Mouse (Mus musculus) spleen, postnatal 36 days (tissue): ENCODE measurements around the gene Phactr4.

Experiments
- DNase-seq, 2 experiments: peaks; one replicate each; pipeline ENCODE4 v3.0.0; 2022; ENCODE audit warnings: low spot score in 2 of 2, mixed read lengths in 1 of 2

Gene Phactr4

GRCm38 (mm10) chr4:132369953-132370750, 52.1 kb downstream of the Phactr4 start:
- DNase-seq = no peak

GRCm38 (mm10) chr4:132367480-132368201, 54.6 kb downstream of the Phactr4 start:
- no peak for DNase-seq

DNA sequence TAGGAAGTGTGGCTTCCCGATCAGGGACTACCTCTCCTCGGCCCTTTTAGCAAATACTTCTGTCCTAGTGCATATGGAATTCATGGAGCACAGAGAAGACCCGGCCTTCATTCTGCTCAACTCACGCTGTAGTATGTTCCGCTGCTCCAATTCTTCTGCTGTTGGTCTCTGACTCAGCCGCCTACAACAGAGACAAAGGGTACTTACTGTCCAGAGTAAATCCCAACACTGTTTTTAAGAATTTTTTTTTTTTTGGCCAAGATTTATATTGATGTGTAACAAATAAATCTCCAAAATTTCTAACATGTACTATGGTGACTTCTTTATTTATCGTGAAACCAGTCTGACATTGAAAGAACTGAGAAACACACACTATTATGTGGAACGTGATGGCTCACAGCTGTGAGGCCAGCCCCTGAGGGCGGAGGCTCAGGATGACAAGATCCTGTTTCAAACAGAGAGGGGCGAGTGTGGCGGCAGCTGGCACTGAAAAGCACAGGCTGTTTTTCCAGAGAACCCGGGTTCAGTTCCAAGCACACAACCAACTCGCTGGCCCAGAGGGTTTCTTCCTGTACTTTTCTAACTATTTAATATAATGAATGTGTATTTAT, 56.7 kb downstream of the Phactr4 start:
- no peak for DNase-seq

GRCm38 (mm10) chr4:132363487-132363886, 58.8 kb downstream of the Phactr4 start:
- no peak for DNase-seq

DNA sequence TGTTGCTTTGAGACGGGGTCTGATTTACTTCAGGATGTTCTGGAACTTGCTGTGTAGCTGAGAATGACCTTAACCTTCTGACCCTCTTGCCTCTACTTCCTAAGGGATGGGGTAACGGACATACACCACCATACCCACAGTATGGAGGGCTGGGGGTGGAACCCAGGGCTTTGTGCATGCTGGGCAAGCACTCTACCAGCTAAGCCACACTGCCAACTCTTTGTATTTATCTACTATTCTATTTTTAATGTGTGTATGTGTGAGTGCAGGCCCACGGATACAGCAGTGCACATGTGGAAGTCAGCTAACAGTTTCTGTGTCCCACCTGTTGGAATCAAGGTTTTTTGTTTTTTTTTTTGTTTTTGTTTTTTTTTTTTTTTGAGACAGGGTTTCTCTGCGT, 62.8 kb downstream of the Phactr4 start:
- DNase-seq = no peak

DNA sequence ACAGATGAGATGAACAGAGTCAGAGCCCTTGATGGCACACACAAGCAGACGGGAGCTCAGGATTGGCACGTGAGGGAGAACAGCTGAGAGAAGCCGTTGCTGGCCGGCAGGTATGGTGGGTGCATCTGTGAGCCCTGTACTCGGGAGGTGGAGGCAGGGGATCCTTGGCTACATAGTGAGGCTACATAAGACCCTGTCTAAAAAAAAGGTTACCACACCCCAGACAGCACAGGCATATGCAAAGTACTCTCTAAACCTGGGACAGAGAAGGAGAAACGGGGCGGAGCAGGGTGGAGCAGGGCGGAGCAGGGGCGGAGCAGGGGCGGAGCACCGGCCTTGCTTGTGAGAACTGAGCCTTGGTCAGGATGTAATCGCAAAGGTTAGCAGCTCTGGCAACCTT, 66.1 kb downstream of the Phactr4 start:
- DNase-seq = peak; percentile 62 to 70

GRCm38 (mm10) chr4:132355403-132355802, 66.9 kb downstream of the Phactr4 start:
- DNase-seq = no peak

- no peak for DNase-seq
These were observed 67.7 kb downstream of the Phactr4 start for GRCm38 (mm10) chr4:132354571-132354970.

DNA sequence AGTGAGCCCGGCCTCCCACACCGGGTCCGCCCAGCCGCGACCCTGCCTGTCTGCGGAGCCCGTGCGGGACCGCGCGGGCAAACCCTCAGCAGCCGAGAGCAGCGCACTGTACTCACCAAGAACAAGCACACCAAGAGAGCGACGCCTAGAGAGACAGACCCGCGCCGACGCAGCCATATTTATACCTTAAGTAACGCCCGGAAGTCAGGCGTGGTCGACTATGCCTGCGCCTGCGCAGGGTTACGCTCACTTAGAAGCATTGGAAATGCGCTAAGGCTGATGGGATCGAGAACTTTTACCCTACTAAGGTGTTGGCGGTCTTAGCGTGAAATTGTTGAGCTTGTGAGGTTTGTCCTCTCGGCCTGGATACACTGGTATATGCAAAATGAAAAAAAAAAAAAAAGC, 68.8 kb downstream of the Phactr4 start, which contains the start of gene Rcc1:
Rcc1 (minus strand) TSS at position 125 of the 405 bp plus-strand sequence.
- peak; percentile 93 to 95 for DNase-seq

- no peak for DNase-seq
These were observed 69.5 kb downstream of the Phactr4 start for GRCm38 (mm10) chr4:132352739-132353138.

DNA sequence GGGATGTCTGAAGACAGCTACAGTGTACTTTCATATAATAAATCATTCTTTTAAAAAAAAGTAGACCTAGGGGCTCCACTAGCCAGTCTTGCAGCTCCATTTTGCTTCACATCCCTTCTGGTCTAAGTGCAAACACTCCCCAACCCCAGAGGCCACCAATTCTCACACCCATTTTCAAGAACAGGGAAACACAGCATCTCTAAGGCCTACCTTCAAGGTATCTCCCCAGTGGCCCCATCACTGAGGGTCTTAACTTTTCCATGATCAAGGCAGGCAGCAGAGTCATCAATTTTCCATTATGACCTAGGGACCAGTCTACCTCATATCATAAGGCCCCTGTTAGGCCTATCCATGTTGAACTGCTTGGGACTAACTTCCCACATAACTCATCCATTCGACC, 70.9 kb downstream of the Phactr4 start:
- no peak for DNase-seq

- no peak for DNase-seq
These were observed 71.4 kb downstream of the Phactr4 start for GRCm38 (mm10) chr4:132350854-132351253.

DNA sequence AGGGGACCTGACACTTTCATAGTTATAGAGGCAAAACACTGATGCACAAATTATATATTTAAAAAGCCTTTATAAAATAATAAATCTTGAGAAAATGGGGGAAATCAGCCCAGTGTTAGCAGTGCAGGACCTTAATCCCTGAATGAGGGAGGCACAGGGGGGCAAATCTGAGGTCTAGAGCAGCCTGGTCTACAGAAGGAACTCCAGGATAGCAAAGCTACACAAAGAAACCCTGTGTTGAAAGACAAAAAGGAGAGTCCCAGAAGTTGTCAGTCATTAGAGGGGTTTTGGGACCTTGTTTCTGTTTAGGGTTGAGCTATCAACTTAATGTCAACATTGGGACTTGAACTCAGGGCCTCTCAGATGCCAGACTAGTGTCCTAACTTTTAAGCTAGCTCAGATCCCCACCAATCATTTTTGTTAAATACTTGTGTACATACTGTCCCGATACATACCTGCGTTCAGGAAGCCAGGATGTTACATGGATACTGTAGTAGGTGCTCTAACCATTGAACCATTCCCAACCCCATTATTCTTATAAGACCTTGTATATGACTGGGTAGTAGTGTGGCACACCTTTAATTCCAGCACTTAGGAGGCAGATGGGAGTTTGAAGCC, 72.1 kb downstream of the Phactr4 start:
- no peak for DNase-seq

DNA sequence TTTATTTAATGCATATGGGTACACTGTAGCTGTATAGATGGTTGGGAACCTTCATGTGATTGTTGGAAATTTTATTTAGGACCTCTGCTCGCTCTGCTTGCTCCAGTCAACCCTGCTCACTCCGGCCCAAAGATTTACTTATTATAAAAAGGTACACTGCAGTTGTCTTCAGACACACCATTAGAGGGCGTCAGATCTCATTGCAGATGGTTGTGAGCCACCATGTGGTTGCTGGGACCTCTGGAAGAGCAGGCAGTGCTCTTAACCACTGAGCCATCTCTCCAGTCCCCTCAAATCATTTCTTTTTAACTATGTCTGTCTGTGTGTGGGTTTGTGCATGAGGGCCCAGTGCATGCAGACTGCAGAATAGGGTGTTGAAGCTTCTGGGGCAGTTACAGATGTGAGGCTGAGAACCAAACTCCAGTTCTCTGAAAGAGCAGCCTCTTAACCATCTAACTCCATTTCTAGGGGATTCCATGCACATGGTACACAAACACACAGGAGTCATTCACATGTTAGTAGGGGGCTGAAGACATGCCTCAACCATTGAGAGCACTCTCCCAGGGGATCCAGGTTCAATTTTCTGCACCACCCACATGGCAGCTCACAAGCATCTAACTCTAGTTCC, 72.7 kb downstream of the Phactr4 start:
- DNase-seq = no peak

- no peak for DNase-seq
These were observed 75.6 kb downstream of the Phactr4 start for GRCm38 (mm10) chr4:132346661-132347060.

GRCm38 (mm10) chr4:132346261-132346660, 76.0 kb downstream of the Phactr4 start:
- DNase-seq = no peak

DNA sequence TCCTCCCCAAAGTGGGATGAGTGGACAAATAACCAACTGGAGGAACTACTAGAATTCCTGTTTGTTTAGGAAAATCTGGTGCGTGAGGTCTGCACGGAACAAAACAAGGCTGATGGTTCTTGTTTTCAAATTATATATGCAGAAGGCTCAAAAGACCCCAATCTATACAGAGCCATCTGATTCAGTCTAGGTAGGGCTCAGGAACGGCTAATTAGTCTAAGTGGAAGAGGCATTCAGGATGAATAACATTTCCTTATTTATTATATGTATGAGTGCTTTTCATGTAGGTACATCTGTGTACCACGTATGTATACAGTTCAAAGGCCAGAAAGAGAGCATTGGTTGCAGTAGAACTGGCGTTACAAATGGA, 76.5 kb downstream of the Phactr4 start:
- DNase-seq = no peak

- DNase-seq = peak; percentile 90 to 91
These were observed 77.0 kb downstream of the Phactr4 start for GRCm38 (mm10) chr4:132345135-132345842.

GRCm38 (mm10) chr4:132344403-132345134, 77.7 kb downstream of the Phactr4 start:
- DNase-seq = no peak

DNA sequence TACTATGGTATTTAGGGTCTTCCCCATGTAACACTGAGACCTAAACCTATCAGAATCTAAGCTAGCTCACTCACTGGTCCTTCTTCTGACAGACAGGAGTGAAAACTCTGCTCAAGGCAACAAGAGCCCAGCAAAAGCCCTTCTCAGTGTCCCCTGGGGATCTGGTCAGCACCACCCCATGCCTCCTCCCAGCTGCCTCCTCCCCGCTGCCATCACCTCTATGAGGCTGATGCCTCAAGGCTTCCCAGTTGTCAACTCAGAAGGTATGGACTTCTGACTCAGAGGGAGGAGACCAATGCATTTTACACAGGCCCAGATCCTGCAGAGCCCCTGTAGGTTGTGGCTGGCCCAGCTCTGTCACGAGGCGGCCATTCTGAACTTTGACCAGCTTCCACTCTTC, 80.8 kb downstream of the Phactr4 start:
- no peak for DNase-seq
